Mouse (Mus musculus) heart, postnatal 0 days (tissue): ENCODE data around the gene Ldhc. TPM values are rescaled to one million over a fixed set of nuclear protein-coding genes. Genes with fewer than 3 reads are reported as not detected.
"Not testable (repeated sequence)": the region's sequence is repeated elsewhere in the genome, so short reads cannot be mapped to it uniquely, and the experiment has no call there.

Experiments used
- ATAC-seq: fragments of 200-750 bp; cut with Nextera tagmentation; 2 replicates; pipeline ENCODE4 v1.8.0; 2017; ENCODE audit warnings: low read depth, moderate number of reproducible peaks, moderate library complexity; ENCODE audit not compliant: insufficient read depth
- DNase-seq: peaks from one replicate; pipeline ENCODE4 v3.0.0-alpha.2; 2016; ENCODE audit warnings: low spot score
- H3K27ac ChIP-seq: fragments of 300-500 bp; sonication (generic); 2 replicates; pipeline ENCODE4 v1.5.1; 2014; ENCODE audit warnings: low read depth, mild to moderate bottlenecking
- H3K27me3 ChIP-seq: fragments of 300-500 bp; sonication (generic); 2 replicates; pipeline ENCODE4 v1.6.1; 2014; ENCODE audit warnings: low read length, mixed read lengths; ENCODE audit not compliant: control insufficient read depth, insufficient read depth
- H3K36me3 ChIP-seq: fragments of 300-500 bp; sonication (generic); replicated peaks from 2 replicates; pipeline ENCODE4 v1.6.1; 2014; ENCODE audit warnings: low read length, mixed read lengths; ENCODE audit not compliant: control insufficient read depth, insufficient read depth
- H3K4me1 ChIP-seq: fragments of 300-500 bp; sonication (generic); 2 replicates; pipeline ENCODE4 v1.6.1; 2014; ENCODE audit warnings: antibody characterized with exemption; ENCODE audit not compliant: control insufficient read depth, insufficient read depth
- H3K4me2 ChIP-seq: fragments of 300-500 bp; sonication (generic); 2 replicates; pipeline ENCODE4 v1.6.1; 2014; ENCODE audit warnings: low read depth, mild to moderate bottlenecking, low read length, moderate library complexity
- H3K4me3 ChIP-seq: fragments of 300-500 bp; sonication (generic); 2 replicates; pipeline ENCODE4 v1.5.1; 2014; ENCODE audit warnings: low read depth, low read length
- H3K9ac ChIP-seq: fragments of 300-500 bp; sonication (generic); replicated peaks from 2 replicates; pipeline ENCODE4 v1.6.1; 2014; ENCODE audit warnings: low read depth, low read length, mixed read lengths
- H3K9me3 ChIP-seq: fragments of 300-500 bp; sonication (generic); replicated peaks from 2 replicates; pipeline ENCODE4 v1.6.1; 2016; ENCODE audit warnings: low read length; ENCODE audit not compliant: control insufficient read depth
- CTCF ChIP-seq: IDR thresholded peaks from 2 replicates; pipeline ENCODE4 v1.5.1; 2016; ENCODE audit warnings: antibody characterized with exemption, control low read depth, low read depth
- EP300 ChIP-seq: IDR thresholded peaks from 2 replicates; pipeline ENCODE4 v1.6.1; 2016; ENCODE audit warnings: antibody characterized with exemption, low read depth
- WGBS: fragments of 180-500 bp; shearing (Covaris S2); extraction: QIAGEN DNeasy Blood & Tissue Kit; methylation state at CpG from one replicate; pipeline ENCODE4 v1.1.7; 2014; 5-methylcytosine and 5-hydroxymethylcytosine counted together
- polyA plus RNA-seq: library from polyadenylated mRNA; unstranded; fragments of >200 nt; fragmentation: Nextera tagmentation; extraction: Ambion mirVana; gene quantifications from 2 replicates; pipeline ENCODE4 v1.2.1, GENCODE M21; 2015
- total RNA-seq: library from RNA; depleted of rRNA; stranded (reverse); fragments of >200 nt; gene quantifications from 2 replicates; pipeline ENCODE4 v1.2.3, GENCODE M21; 2014; ENCODE audit warnings: low replicate concordance

Gene Ldhc
- total and polyA plus RNA-seq, 2 experiments from 2014 or later = not detected

DNA sequence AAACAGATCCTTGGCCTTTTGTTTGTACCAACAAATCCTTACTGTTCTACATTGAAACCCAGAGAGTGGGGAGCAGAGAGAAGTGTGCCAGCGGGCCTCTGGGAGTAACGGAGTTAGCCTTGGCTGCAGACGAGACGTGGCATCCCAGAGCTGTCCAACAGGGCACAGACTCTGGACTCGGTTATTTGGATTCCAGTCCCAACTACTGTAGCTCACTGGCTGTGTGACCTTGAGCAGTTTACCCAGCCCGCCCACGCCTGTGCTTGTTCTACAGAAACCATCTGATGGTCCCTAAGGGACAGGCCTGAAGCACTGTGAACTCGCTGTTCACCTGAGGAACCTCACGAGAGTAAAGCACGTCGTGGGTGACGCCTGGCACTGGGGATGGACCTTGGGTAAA lies 31.1 kb upstream of the Ldhc start:
- Histone ChIP-seq H3K27ac (no peak overlapping the region), H3K27me3 (no peaks in the 10 kb centered on the region), H3K36me3 (no peaks in the 10 kb centered on the region), H3K4me1 (peaks cover 28% of the 10 kb centered on the region), H3K9me3 (no peaks in the 10 kb centered on the region), H3K4me3 (no peak overlapping the region), H3K4me2 (no peak overlapping the region), H3K9ac (no peak overlapping the region)
- TF ChIP-seq CTCF = no peak
- TF ChIP-seq EP300 = no peak
- WGBS = 75% methylated on average over 12 of the region's 12 CpGs
- ATAC-seq (no peak), DNase-seq (no peak)

DNA sequence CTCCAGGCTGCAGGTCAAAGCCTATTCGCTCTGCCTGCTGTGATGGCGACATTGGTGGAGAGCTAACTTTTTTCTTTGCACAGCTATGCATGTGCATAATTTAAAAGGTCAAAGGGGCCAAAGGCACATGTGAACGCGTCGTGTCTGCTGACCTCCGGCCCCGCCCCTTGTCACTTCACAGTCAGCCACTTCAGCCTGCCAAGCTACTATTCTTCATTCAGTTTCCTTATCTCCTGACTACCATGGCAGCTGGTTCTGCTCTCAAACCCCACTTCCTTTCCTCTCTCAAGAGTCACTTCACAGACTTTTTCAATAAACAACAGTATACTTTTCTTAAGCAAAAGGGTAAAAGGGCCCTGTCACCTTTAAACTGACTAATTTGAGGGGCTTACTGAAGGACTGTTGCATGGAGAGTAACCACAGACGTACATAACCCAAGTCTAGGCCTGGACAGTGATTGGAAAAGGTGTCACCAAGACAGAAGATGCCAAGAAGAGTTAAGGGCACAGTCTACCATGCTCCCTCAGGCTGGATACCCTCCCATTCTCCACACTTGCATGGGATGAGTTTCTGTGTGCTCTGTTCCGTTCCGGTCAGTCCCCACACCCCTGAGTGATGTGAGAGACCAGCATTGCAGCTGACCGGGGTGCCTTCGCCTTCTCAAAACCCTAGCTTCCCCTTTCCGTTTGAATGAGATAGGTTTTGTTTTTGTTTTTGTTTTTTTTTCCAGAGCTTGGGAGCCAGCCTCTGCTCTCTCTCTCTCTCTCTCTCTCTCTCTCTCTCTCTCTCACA lies 30.0 kb upstream of the Ldhc start:
- TF ChIP-seq CTCF (no peak), EP300 (peak; percentile 47; the same call in 1 of the 2 replicates)
- Histone ChIP-seq H3K4me2 (peak overlapping the region; percentile 9; the same call in 1 of the 2 replicates), H3K27ac (peak overlapping the region; percentile 78), H3K27me3 (no peaks in the 10 kb centered on the region), H3K9ac (no peak overlapping the region), H3K4me1 (peaks cover 28% of the 10 kb centered on the region), H3K36me3 (no peaks in the 10 kb centered on the region), H3K9me3 (no peaks in the 10 kb centered on the region), H3K4me3 (no peak overlapping the region)
- DNase-seq = peak; percentile 86
- peak; percentile 65 for ATAC-seq
- 32% methylated on average over 13 of the region's 13 CpGs for WGBS

DNA sequence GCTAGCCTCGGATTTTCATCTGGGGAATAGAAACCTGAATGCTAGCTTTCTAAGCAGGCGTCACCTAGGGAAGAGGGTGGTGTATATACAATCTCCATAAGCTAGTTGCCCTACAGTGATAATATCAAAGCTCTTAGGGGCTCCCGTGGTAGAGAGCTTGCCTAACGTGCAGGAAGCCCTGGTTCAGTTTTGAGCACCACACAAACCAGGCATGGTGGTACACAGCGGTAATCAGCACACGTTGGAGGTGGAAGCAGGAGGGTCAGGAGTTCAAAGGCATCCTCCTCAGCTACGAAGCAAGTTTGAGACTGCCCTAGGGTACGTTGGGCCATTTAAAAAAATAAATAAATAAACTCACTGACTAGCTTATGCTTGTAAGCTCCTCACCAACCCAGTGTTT lies 29.3 kb upstream of the Ldhc start:
- peaks cover 28% of the 10 kb centered on the region for H3K4me1 ChIP-seq
- 73% methylated on average over 8 of the region's 8 CpGs for WGBS
- DNase-seq = no peak
- no peaks in the 10 kb centered on the region for H3K36me3 ChIP-seq
- ATAC-seq = no peak
- peak overlapping the region; percentile 78 for H3K27ac ChIP-seq
- H3K27me3 ChIP-seq = no peaks in the 10 kb centered on the region
- H3K9me3 ChIP-seq = no peaks in the 10 kb centered on the region
- TF ChIP-seq EP300 (no peak), CTCF (no peak)
- H3K9ac ChIP-seq = no peak overlapping the region
- H3K4me3 ChIP-seq = no peak overlapping the region
- no peak overlapping the region for H3K4me2 ChIP-seq

DNA sequence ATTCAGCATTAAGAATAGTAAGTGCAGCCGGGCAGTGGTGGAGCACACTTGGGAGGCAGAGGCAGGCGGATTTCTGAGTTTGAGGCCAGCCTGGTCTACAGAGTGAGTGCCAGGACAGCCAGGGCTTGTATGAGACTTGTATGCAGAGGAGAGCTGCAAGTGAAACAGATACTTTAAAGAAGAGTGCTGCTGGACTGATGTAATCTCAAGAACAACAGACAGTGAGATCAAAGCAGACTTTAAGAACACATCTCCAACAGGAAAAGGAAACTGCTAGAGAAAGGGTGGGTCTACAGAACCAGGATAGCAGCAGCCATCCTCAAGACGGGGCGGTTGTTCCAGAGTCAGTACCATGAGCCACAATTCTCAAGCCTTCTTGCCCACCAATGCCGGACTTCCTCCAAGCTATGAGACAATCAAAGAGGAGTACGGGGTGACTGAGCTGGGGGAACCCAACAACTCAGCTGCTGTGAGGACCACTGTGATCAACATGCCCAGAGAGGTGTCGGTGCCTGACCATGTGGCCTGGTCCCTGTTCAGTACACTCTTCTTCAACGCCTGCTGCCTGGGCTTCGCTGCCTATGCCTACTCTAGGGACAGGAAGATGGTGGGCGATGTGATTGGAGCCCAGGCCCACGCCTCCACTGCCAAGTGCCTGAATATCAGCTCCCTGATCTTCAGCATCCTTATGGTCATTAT lies 28.7 kb upstream of the Ldhc start:
- not testable (repeated sequence) for H3K4me2 ChIP-seq, H3K9ac ChIP-seq, H3K27me3 ChIP-seq, H3K9me3 ChIP-seq, H3K4me3 ChIP-seq, DNase-seq, H3K27ac ChIP-seq, ATAC-seq, H3K36me3 ChIP-seq
- H3K4me1 ChIP-seq = peaks cover 28% of the 10 kb centered on the region
- WGBS = 88% methylated on average over 11 of the region's 11 CpGs

DNA sequence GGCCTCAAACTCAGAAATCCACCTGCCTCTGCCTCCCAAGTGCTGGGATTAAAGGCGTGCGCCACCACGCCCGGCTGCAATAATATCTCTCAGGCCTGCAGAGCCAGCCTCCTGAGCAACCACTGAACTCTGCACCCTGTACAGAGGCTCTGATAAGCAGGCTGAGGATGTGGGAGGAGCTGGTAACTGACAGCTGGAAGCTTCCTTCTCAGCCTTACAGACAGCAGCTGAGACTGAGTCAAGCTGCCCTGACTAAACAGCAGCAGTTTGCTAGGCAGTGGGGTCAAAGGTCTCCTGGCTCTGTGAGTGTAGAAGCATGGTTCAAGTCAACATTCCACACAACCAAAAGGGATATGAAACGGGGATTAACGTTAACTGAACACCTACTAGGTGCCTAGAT lies 27.7 kb upstream of the Ldhc start:
- TF ChIP-seq CTCF (no peak), EP300 (no peak)
- ATAC-seq (peak; percentile 52), DNase-seq (peak; percentile 33)
- Histone ChIP-seq H3K27ac (no peak overlapping the region), H3K9ac (no peak overlapping the region), H3K4me2 (no peak overlapping the region), H3K27me3 (no peaks in the 10 kb centered on the region), H3K36me3 (no peaks in the 10 kb centered on the region), H3K4me1 (peaks cover 19% of the 10 kb centered on the region), H3K4me3 (no peak overlapping the region), H3K9me3 (no peaks in the 10 kb centered on the region)
- WGBS = 32% methylated on average over 6 of the region's 6 CpGs
